Mouse (Mus musculus): ENCODE measurements around the gene Rrn3. TPM values are rescaled to one million over a fixed set of nuclear protein-coding genes. Genes with fewer than 3 reads are reported as not detected.
A peak's percentile ranks its signal among the peaks of the same experiment; 100 is the strongest.
"Not testable (repeated sequence)": the region's sequence is repeated elsewhere in the genome, so short reads cannot be mapped to it uniquely, and the experiment has no call there.

Rrn3 gene
- total RNA-seq (2021), result 10 to 100 TPM; 46.9 to 47.6 TPM

DNA sequence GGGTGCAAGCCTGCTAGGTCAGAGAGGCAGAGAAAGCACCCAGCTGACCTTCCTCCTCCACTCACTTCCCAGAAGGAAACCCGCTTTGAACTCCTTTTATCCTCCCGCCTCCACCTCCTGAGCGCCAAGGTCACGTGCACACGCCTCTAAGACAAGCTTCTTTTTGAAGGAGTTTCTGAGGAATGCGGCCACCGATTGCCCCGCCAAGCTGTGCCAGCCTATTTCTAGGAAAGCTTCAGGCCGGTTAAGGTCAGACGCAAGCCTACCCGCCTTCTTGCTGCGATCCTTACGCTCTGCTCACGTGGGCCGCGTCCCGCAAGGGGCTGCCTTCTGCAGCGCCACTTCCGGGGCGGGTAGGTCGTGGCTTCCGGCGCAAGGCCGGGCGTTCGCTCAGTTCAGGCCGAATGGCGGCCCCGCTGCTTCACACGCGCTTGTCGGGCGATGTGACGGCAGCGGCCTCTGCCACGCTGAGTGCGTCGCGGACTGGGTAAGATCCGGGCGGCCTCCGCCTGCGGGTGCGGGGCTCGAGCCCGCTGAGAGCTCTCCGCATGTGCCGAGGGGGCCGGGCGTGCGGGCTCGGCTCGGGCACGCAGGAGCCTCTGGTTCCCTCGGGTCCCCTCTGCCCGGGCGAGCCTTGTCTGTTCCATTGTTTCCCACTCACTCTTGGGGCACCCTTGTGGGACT lies at the start of gene Rrn3:
Rrn3 (plus strand) TSS at position 356 of the 684 bp plus-strand sequence.
- intact Hi-C loops (cut with DNase I), result no loop called here
- DNase-seq (ENCODE audit: low spot score in 2 of 2), result peak; percentile 90 to 93

DNA sequence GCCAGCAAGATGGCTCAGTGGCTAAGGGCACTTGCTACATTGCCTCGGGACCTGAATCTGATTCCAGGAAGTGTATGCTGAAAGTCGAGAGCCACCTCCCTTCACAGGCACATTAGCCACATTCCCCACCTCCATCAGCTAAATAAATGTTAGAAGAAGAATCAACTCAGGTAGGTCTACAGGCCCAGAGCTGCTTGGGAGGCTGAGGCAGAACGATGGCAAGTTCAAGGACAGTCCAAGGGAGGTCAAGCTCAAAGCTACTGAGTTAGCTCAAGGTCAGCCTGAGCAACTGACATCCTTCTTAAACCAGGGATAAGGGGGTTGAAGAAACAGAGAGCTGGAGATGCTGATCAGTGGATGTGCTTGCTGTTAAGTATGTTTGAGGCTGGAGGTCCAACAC lies 47.7 kb upstream of the Rrn3 start:
- DNase-seq (ENCODE audit: low spot score in 2 of 2), result no peak
- intact Hi-C loops (cut with DNase I), result no loop called here

DNA sequence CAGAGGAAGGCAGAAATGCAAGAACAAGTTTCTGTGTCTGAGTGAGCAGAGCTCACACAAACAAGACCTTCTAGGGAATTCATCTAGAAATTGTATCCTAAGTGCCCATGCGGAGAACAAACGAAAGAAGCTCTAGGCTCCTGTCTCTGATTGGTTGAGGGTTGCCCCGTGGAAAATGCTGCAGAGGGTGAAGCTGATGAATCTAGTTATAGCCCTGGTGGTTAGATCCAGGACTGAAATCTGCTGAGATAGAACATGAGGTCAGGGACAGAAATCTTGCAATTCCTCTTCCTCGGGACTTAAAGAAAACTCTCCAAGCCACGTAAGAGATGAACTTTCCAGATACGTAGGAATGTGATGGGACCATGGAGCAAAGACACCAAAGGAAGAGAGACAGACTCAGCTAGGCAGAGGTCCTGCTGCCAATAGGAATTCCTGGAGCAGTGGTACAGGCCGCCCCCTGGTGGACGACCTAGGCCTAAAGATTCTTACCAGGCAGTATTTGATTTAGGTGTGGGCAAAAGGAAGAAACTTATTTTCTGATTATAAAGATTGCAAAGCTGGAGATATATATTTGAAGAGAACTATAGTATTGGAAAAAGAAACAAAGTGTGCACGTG lies 46.9 kb upstream of the Rrn3 start:
- DNase-seq (ENCODE audit: low spot score in 2 of 2), result peak; percentile 55 to 56
- intact Hi-C loops (cut with DNase I), result no loop called here

DNA sequence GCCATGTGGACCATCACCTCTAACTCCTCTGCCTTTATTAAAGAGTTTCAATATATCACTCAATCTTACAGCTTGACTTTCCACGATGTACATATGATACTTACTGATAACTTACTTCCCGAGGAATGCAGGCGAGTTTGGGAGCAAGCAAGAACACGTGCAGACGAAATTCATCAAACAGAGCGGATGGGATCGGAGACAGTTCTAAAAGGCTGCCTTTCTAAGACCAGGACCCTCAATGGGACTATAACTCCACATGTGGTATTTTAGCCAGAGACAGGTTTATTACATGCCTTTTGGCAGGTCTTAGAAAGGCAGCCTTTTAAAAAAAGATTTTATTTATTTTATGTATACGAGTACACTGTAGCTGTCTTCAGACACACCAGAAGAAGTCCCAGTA lies 44.5 kb upstream of the Rrn3 start:
- intact Hi-C loops (cut with DNase I), result no loop called here
- no peak for DNase-seq (ENCODE audit: low spot score in 2 of 2)

DNA sequence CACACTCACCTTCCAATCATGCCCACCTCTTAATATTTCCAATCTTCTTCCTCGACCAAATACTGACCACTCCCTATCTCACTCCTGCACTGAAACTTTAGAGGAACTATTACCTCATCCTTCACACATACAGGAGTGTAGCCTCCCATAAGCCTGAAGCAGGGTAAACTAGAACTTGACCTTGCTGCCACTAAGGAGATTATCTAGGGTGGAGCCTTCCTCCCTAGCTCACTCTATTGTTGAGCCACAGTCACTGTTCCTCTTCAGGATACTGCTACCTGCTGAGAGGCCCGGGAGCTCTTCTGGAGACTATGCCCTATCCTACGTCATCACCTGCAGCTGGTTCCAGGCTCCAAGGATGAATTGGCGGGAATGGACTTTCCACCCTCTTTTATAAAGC lies 41.5 kb upstream of the Rrn3 start:
- DNase-seq (ENCODE audit: low spot score in 2 of 2); intact Hi-C loops (cut with DNase I): not testable (repeated sequence)

DNA sequence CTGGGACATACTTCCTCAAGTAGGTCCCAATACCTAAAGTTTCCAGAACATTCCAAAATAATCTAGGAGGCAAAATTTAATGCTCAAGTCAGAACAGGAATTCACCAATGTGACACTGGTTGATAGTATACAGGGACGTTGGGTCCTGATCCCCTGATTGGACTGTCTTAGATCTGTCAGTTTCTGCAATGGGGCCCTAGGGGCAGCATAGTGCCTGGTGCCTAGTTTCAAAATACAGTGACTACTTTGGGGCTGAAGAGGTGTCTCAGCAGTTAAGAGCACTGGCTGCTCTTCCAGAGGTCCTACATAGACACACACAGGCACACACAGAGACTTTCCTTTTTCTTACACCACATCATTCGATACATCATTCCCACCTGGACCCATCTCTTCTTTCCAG lies 39.7 kb upstream of the Rrn3 start:
- intact Hi-C loops (cut with DNase I), result no loop called here
- DNase-seq (ENCODE audit: low spot score in 2 of 2), result no peak

DNA sequence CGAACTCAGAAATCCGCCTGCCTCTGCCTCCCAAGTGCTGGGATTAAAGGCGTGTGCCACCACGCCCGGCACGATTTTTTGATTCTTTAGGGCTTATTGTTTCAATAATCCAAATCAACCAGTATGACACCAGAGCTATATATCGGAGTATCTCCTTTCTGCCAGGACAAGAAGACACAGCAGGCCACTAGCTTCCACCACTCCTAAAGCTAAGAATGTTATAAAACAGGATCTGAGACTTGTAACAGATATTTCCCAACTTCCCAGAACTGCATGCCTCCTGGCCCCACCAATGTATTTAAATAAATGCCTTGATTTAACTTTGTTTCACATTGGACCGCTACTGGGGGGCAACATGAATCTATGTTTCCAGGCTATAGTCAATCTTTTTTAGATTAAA lies 32.8 kb upstream of the Rrn3 start:
- DNase-seq (ENCODE audit: low spot score in 2 of 2), result no peak
- intact Hi-C loops (cut with DNase I), result no loop called here

DNA sequence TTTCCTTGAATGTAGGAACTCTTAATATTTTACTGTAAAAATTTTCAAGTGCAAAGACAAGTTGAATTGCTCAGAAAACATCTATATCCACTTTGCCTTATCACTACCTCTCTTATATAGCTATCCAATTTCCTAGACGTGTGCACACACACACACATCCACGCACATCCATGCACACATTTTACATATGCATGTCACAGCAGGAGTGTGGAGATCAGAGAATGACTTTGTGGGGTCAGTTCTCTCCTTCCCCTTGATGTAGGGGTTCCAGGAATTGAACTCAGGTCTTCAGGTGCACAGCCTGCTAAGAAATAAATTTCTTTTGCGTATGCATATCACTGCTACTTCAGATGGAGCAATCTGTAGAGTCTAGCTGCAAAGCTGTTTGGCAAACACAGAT lies 32.4 kb upstream of the Rrn3 start:
- intact Hi-C loops (cut with DNase I), result no loop called here
- DNase-seq (ENCODE audit: low spot score in 2 of 2), result no peak

DNA sequence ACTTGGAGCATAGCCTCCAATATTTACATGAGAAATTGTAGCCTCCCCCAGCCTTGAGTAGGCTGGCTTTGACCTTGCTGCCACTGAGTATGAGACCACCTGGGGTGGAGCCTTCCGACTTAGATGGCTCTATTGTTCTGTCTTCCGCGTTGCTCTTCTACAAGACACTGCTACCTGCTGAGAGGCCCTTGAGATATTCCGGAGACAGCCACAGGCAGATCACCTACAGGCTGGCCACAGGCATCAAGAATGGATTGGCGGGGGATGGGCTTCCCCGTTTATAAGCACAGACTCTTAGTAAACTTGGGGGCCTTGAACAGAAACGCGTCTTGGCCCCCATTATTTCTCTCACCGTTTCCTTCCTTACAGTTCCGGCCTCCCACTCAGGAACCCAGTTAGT lies 31.7 kb upstream of the Rrn3 start:
- intact Hi-C loops (cut with DNase I); DNase-seq (ENCODE audit: low spot score in 2 of 2): not testable (repeated sequence)

DNA sequence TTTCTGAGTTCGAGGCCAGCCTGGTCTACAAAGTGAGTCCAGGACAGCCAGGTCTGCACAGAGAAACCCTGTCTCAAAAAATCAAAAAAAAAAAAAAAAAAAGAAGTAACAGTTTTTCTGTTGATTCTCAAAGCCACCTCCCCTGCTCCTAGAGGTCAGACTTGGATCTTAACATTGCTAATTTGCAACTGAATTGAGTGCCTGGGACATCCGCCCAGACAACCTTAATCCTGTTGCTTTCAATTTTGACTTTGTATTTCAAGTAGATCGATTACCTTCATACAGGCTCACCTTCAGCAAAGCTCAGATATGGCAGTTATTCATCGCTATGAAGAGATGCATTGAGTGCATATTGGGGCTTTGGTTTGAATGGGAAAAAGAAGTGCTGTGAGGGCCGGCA lies 31.2 kb upstream of the Rrn3 start:
- no peak for DNase-seq (ENCODE audit: low spot score in 2 of 2)
- intact Hi-C loops (cut with DNase I), result no loop called here

DNA sequence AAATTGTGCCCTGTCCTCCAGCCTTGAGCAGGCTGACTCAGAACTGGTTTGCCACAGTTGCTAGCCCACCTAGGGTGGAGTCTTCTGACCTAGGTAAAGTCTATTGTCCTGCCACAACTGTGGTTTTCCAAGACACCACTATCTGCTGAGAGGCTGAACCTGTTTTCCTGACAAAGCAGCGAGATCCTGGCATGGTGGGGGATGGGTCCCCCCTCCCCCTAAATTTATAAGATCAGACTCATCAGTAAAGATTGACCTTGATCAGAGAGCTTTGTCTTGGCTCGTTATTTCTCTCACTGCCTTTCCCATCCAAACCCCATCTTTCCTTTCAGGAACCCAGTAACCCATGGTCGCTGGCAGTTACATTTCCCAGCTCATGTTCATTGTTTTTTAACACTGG lies 30.5 kb upstream of the Rrn3 start:
- DNase-seq (ENCODE audit: low spot score in 2 of 2), result no peak
- intact Hi-C loops (cut with DNase I), result no loop called here

DNA sequence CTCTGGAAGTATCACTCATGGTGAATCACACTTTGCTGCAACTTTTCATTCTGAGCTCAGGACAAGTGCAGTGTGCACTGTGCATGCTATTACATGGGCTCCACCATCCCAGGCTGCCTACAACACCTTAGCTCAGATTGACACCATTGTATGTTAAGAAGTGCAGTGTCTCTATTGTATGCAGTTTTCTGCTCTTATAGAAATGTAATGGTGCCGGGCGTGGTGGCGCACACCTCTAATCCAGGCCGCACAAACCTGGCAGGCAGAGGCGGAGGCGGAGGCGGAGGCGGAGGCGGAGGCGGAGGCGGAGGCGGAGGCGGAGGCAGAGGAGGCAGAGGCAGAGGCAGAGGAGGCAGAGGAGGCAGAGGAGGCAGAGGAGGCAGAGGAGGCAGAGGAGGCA lies 29.9 kb upstream of the Rrn3 start:
- DNase-seq (ENCODE audit: low spot score in 2 of 2), result no peak
- intact Hi-C loops (cut with DNase I), result no loop called here

DNA sequence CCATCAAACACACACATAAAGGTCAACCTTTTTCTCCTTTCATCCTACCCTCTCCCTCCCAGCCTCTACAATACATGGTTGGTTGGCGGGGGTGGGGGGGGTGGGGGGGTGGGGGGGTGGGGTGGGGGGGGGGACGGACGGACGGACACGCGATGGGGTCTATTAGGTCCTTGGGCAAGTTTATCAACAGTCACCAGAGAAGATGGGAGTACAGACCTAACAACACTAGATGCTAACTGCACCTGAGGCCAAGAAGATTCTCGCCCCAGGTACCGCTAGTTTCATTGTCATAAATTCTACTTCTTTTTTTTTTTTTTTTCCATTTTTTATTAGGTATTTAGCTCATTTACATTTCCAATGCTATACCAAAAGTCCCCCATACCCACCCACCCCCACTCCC lies 26.5 kb upstream of the Rrn3 start:
- no peak for DNase-seq (ENCODE audit: low spot score in 2 of 2)
- intact Hi-C loops (cut with DNase I), result no loop called here

DNA sequence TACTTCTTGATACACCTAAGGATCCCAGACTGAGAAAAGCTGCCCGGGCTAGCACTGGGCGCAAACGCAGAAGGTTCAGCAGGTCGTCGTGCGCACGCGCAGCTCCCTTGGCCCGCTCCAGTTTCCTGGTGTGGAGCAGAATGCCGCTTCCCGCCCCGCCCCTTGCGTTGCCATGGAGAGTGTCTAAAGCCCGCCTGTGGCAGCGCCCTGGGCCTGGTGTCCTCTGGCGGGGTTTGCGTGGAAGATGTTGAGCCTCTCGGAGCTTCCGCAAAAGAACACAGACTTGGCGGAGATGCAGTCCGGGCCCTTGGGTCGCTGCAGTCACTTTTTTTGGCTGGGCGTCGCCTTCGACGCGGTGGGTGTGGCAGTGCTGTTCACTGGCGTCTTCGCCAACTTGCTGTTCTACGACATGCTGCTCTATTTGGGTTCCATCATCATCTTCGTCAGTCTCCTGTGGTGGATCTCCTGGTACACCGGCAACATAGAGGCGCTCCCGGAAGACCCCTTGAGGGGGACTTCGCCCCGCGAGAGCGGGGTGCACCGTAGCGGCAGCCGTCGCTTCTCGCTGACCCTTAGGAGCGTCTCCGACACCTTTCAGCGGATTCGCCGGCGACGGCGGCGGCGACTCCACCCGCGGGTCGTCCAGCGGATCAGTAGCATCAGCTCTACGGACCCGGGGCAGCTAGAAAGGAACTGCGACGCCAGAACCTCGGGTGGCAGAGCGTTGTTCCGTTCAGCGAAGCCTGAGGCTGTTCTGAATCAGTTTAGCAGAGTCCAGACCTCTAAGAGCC lies 25.9 kb upstream of the Rrn3 start:
- intact Hi-C loops (cut with DNase I), result no loop called here
- DNase-seq (ENCODE audit: low spot score in 2 of 2), result peak; percentile 88 to 92

DNA sequence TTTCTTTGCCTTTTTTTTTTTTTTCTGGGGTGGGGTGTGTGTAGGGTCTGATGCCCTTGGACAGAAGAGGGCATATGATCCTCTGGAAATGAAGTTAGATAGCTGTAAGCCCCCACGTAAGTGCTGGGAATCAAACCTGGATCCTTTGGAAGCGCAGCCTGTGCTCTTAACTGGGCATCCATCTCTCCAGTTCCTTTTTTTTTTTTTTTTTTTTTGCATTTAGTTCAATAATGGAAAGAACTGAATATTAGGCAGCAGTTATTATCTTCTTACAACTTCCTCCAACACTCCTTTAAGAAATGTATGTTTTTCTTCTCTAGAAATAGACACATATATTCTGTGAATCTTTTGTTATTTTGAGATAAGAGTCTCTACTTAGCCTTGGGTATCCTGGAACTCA lies 22.7 kb upstream of the Rrn3 start:
- intact Hi-C loops (cut with DNase I), result no loop called here
- DNase-seq (ENCODE audit: low spot score in 2 of 2), result no peak

DNA sequence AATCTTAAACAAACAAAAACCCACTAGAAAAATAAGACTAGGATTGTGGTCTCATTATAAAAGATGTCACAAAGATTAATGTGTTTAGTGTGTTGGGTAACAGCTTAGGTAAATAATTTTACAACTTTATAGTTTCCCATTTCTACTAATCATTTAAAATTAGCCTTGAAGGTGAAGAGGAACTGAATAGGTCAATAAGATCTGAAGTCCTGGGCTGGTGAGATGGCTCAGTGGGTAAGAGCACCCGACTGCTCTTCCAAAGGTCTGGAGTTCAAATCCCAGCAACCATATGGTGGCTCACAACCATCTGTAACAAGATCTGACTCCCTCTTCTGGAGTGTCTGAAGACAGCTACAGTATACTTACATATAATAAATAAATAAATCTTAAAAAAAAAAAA lies 17.7 kb upstream of the Rrn3 start:
- DNase-seq (ENCODE audit: low spot score in 2 of 2); intact Hi-C loops (cut with DNase I): not testable (repeated sequence)

DNA sequence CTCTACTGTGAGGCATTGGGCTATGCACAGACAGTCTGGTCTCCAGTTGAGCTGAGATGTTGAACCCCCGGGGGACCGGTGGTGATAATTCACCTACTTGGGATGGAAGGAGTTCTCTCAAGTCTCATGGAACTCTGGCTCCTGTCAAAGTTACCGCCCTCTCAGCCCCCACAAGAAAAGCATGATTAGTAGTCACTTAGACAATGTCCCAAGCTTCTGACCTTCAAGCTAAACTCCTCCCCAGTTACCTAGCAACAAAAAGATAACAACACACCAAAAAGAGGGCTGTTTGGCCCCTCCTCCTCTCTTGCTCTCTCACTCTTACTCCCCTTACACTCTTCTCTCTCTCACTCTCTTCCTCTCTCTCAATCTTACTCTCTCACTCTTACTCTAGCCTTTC lies 16.0 kb upstream of the Rrn3 start:
- no peak for DNase-seq (ENCODE audit: low spot score in 2 of 2)
- intact Hi-C loops (cut with DNase I), result no loop called here

DNA sequence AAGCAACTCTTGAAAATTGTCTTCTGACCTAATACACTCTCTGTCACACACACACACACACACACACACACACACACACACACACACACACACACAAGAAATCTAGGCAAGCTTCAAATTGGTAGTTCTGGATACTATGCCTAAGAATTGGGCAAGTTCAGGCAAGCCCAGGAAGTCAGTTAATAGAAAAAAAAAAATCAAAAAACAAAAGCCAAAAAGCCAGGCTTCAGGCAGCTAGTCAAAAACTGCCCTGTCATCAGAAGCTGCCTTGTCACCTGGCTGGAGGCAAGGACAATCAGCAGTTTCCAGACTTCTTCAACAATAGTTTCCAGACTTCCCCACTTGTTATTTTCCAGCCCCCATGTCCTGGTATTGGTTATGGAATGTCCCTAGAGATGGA lies 14.1 kb upstream of the Rrn3 start:
- intact Hi-C loops (cut with DNase I), result no loop called here
- DNase-seq (ENCODE audit: low spot score in 2 of 2), result no peak

DNA sequence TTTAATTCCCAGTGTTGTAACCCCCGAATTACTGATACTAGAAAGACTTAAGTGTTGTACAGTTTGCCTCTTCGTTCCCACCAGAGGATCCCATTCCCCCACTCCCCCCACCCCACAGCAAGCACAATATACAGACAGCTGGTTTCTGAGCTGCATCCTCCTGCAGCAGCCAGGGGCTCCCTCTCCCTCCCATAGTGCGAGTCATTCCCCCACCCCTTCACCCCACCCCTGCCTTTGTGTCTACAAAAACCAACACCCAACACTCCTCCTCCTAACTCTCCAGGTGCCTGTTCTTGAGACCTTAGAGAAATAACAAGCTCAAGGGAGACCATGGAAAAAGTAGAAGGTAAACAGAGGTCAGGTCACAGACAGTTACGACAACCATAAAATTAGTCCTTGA lies 8.9 kb upstream of the Rrn3 start:
- intact Hi-C loops (cut with DNase I); DNase-seq (ENCODE audit: low spot score in 2 of 2): not testable (repeated sequence)

DNA sequence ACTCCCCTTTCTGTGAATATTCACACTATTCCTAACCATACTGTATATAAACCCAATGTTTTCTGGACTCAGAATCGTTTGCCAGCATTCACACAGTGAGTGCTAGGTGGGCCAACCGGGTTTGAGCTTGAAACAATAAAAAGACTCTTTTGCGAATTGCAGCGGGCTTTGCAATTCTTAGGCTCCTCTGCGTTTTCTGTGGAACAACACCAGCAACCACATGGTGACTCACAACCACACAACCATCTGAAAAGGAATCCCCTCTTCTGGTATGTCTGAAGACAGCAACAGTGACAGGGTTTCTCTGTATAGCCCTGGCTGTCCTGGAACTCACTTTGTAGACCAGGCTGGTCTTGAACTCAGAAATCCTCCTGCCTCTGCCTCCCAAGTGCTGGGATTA lies 8.5 kb upstream of the Rrn3 start:
- DNase-seq (ENCODE audit: low spot score in 2 of 2); intact Hi-C loops (cut with DNase I): not testable (repeated sequence)

DNA sequence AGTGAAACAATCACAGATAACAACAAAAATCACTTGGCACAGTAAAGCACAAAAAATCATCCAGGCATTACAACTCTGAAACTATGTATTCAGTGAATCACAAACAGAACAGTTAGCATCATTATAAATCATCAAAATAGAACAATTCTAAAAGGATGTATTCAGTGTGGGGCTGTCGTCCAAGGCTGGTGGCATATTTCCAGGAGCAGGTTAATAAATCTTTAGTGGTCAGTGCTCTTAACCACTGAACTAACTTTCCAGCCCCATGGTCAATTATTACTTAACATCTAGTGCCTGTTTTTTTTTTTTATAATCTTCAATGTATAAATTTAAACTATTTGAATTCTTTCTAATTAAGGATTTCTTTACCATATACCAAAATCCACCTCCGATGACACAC lies 6.5 kb upstream of the Rrn3 start:
- DNase-seq (ENCODE audit: low spot score in 2 of 2); intact Hi-C loops (cut with DNase I): not testable (repeated sequence)

Data from left cerebral cortex, postnatal 36 days (tissue).